Mouse (Mus musculus) c-Kit-positive CD71-positive TER-119-negative erythroid progenitor cells, embryonic 14.5 days (primary cell): ENCODE measurements at regions not wholly inside any gene's neighbourhood (a gene's known extent, or its start where the extent isn't known, plus 50 kb on each side); places are given as distances from the start of the nearest gene placed in this dataset.

ENCODE experiments used
- DNase-seq: peaks from one replicate; pipeline ENCODE4 v3.0.0-alpha.2; 2013; ENCODE audit warnings: low read depth

GRCm38 (mm10) chr2:51238131-51238931, 89.4 kb upstream of the Rnd3 start:
- DNase-seq: no peak

DNA sequence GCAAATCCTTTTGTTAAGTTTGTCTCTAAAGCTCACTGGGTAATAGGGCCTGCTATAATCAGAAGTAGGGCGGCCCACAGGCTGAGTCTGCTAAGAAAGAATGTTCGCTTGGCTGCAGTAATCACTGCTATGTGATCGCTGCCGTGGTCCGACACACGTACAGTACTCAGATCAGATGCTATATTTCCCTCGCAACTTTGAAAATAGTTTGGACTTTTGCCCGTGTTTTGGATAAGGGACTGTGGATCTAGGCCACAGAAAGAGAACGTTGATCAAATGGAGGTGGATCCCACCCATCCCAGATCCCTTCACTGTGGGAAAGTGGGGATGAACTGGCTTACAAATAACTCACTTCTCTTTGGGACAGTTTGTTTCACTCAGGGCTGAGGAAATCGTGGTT, 88.5 kb upstream of the Rnd3 start:
- no peak for DNase-seq

DNA sequence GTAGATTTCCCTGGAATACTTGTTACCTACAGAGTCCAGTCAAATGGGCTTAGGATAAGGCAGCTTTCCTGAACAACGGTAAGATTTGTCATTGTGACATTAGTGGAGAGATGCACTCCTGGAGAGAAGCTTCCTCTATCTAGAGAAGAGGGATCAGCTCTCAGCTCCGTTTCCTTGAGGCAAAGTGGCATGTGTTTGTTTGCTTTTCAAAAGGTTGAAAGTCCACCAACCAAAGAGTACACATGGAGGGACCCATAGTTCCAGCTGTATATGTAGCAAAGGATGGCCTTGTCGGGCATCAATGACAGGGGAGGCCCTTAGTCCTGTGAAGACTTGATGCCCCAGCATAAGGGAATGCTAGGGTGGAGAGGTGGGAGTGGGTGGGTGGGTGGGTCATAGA, 87.9 kb upstream of the Rnd3 start:
- no peak for DNase-seq

DNA sequence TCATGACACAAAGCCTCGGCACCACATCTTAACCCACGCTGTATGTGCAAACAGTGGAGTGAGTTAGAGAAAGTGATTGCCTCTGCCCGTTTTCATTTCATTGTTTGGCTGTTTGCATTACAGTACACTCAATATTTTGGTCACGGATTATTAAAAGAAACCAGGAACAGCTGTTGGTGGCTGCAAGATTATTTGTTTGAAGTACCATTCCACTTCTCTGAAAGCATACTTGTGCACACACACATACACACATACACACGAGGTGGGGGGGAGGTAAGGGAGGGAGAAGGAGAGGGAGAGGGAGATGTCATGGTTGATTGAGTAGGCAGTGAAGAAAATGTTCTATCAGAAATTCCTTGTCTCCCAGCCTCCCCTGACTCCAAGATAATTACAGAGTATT, 85.5 kb upstream of the Rnd3 start:
- no peak for DNase-seq

DNA sequence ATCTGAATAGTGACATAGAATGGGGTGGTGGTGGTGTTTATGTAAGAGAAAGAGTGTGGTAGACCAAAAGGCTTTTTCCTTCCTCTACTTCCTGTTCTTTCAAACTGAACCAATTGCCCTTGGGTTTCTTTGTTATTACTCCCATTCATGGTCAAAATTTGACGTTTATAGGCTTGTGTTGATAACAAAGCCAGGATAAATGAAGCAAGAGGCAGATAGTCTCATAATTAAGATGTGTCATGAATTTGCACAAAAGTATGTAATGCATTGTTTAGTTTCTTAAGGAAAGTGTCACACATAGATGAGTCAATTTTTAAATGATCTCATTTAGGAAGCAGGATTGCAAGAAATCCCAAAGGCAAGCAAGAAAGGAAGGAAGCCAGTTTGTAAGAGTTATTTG, 73.9 kb upstream of the Rnd3 start:
- DNase-seq: no peak

- DNase-seq: no peak
Observed at GRCm38 (mm10) chr2:51219714-51220113, 70.8 kb upstream of the Rnd3 start.

- DNase-seq: no peak
Observed at GRCm38 (mm10) chr2:51207150-51208022, 58.5 kb upstream of the Rnd3 start.

GRCm38 (mm10) chr2:51206332-51206731, 57.4 kb upstream of the Rnd3 start:
- DNase-seq: no peak
